Mouse (Mus musculus): Measurements from ENCODE around the gene Fibin.

Fibin gene

DNA sequence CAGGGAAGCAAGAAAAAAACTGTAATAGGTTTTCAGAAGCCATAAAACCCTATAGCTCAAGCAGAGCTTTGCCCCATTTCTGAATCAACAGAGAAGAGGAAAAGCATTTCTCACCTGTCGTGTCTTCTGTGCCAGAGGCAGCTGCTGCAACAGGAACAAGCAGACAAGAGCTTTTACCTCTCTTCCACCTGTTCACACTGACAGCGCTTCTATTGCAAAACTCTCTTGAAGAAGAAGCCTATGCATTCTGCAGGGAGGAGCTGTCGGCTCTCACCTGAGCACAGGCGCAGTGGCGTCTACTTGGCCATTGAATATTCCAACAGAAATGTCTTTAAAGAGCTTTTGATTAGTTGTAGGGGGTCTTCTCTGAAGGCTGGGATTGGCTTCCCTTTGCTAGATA lies 48.9 kb downstream of the Fibin start:
- no peak for DNase-seq (ENCODE audit: low spot score in 2 of 2)

DNA sequence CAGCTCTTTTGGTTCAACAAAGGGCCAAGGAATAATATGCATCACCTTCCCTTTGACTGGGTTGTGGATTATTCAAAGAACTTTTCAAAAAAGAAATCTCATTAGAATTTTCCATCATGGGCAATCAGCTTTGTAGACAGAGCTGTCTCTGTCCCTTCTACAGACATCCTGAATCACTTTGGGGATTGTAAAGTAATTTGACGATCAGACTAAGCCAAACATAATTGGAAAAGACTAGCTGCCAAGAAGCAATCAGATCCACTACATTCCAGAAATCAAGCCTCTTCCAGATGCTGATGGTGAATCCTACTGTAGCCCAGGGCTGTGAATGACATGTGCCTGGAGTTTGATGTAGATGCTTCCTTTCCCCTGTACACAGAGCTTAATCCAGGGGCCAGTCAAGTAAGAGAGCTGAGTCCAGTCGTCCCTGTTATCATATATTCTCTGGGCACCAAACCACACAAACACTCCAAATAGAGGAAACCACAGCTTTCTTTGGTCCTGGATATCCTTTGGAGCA lies 49.6 kb downstream of the Fibin start:
- DNase-seq (ENCODE audit: low spot score in 2 of 2): no peak
